Mouse (Mus musculus) neural tube, embryonic 11.5 days (tissue): Measurements from ENCODE around the gene Pde4d. TPM values are rescaled to one million over a fixed set of nuclear protein-coding genes. Genes with fewer than 3 reads are reported as not detected.

Source experiments
- ATAC-seq: fragments of 200-750 bp; cut with Nextera tagmentation; 2 replicates; pipeline ENCODE4 v1.8.0; 2017; ENCODE audit warnings: moderate number of reproducible peaks, mild to moderate bottlenecking, moderate TSS enrichment, moderate library complexity; ENCODE audit not compliant: insufficient read depth, low FRiP score, low TSS enrichment
- DNase-seq: peaks from one replicate; pipeline ENCODE4 v3.0.0-alpha.2; 2015; ENCODE audit warnings: low spot score
- H3K27ac ChIP-seq: fragments of 300-500 bp; sonication (generic); 2 replicates; pipeline ENCODE4 v1.5.1; 2014; ENCODE audit warnings: low read depth, mild to moderate bottlenecking, low read length
- H3K27me3 ChIP-seq: fragments of 300-500 bp; sonication (generic); 2 replicates; pipeline ENCODE4 v1.6.1; 2014; ENCODE audit warnings: mild to moderate bottlenecking, low read length, mixed read lengths; ENCODE audit not compliant: control insufficient read depth, insufficient read depth
- H3K36me3 ChIP-seq: fragments of 300-500 bp; sonication (generic); 2 replicates; pipeline ENCODE4 v1.6.1; 2014; ENCODE audit warnings: mild to moderate bottlenecking, low read length, moderate library complexity, mixed read lengths; ENCODE audit not compliant: control insufficient read depth, insufficient read depth
- H3K4me1 ChIP-seq: fragments of 300-500 bp; sonication (generic); 2 replicates; pipeline ENCODE4 v1.6.1; 2014; ENCODE audit warnings: low read length, mixed read lengths; ENCODE audit not compliant: control insufficient read depth, insufficient read depth
- H3K4me2 ChIP-seq: fragments of 300-500 bp; sonication (generic); 2 replicates; pipeline ENCODE4 v1.6.1; 2014; ENCODE audit warnings: low read depth, mild to moderate bottlenecking, moderate library complexity
- H3K4me3 ChIP-seq: fragments of 300-500 bp; sonication (generic); 2 replicates; pipeline ENCODE4 v1.5.1; 2014; ENCODE audit warnings: low read depth, low read length
- H3K9ac ChIP-seq: fragments of 300-500 bp; sonication (generic); 2 replicates; pipeline ENCODE4 v1.6.1; 2014; ENCODE audit warnings: mild to moderate bottlenecking, low read length
- H3K9me3 ChIP-seq: fragments of 300-500 bp; sonication (generic); 2 replicates; pipeline ENCODE4 v1.6.1; 2016; ENCODE audit warnings: low read length; ENCODE audit not compliant: control insufficient read depth
- WGBS: fragments of 180-500 bp; shearing (Covaris S2); extraction: QIAGEN DNeasy Blood & Tissue Kit; methylation state at CpG from one replicate; pipeline ENCODE4 v1.1.7; 2014; 5-methylcytosine and 5-hydroxymethylcytosine counted together
- polyA plus RNA-seq: library from polyadenylated mRNA; unstranded; fragments of >200 nt; fragmentation: Nextera tagmentation; extraction: Ambion mirVana; gene quantifications from 2 replicates; pipeline ENCODE4 v1.2.1, GENCODE M21; 2014

Gene Pde4d
- polyA plus RNA-seq, 1 experiment from 2014 or later: 11.1 TPM

DNA sequence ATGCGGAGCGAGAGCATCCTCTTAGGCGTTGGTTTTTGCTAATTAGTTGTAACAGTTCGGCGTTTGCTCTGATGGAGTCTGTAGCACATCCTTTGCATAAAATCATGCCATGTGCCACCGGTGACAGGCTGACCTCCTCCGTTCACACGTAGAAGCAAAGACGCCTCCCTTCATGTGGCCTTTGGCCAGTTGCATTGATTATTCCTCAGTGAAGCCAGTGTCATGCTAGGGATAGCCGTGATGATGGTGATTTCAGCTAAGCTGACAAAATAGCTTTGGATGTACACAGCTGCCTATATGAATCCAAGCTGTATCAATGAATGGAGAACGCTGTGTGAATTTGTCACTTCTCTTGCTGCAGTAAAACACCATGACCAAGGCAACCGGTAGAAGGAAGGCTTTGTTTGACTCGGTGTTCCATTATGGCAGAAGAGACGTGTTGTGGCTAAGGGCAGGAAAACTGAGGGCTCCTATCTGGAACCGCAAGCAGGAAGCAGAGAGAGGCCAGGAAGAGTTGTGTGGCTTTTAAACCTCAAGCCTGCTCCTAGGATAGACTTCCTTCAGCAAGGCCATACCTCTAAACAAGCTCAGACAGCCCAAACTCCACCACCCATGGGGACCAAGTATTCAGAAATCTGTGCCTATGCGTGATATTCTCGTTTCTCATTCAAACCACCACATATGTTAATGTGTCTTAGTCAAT lies 1471.7 kb downstream of the Pde4d start:
- Histone ChIP-seq H3K4me1 (no peaks in the 10 kb centered on the region), H3K4me2 (no peak overlapping the region), H3K9me3 (no peaks in the 10 kb centered on the region), H3K27ac (no peak overlapping the region), H3K9ac (no peak overlapping the region), H3K4me3 (no peak overlapping the region), H3K27me3 (no peaks in the 10 kb centered on the region), H3K36me3 (no peaks in the 10 kb centered on the region)
- DNase-seq (no peak), ATAC-seq (no peak)
- WGBS: 87% methylated on average over 17 of the region's 17 CpGs

DNA sequence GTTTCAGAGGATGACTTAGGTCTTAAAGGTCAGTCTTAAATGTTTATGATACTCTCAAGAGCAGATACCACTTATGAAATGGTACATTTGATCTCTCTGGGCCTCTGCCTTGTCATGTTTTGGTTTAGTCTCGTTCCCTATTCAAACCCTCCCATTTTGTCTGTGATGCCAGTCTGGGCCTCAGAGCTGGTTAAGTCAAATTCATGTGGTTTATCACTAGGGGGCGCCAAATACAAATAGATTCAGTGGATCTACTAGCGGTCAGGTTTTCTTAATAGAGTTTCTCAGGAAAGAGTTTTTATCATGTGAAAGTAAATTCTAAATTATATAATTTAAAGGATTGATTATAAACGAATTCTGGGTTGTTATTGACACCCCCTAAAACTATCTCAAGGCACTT lies 1472.5 kb downstream of the Pde4d start:
- ATAC-seq: no peak
- no peak overlapping the region for H3K4me3 ChIP-seq
- DNase-seq: peak; percentile 44
- H3K36me3 ChIP-seq: no peaks in the 10 kb centered on the region
- H3K4me2 ChIP-seq: no peak overlapping the region
- H3K27ac ChIP-seq: no peak overlapping the region
- no peaks in the 10 kb centered on the region for H3K9me3 ChIP-seq
- no peaks in the 10 kb centered on the region for H3K4me1 ChIP-seq
- WGBS: 6% methylated on average over 4 of the region's 4 CpGs
- no peak overlapping the region for H3K9ac ChIP-seq
- no peaks in the 10 kb centered on the region for H3K27me3 ChIP-seq

- no peaks in the 10 kb centered on the region for H3K4me1 ChIP-seq
- no peak overlapping the region for H3K4me2 ChIP-seq
- ATAC-seq (no peak), DNase-seq (no peak)
- H3K4me3 ChIP-seq: no peak overlapping the region
- WGBS: 79% methylated on average over 12 of the region's 12 CpGs
- no peaks in the 10 kb centered on the region for H3K9me3 ChIP-seq
- no peak overlapping the region for H3K9ac ChIP-seq
- no peaks in the 10 kb centered on the region for H3K27me3 ChIP-seq
- H3K36me3 ChIP-seq: no peaks in the 10 kb centered on the region
- no peak overlapping the region for H3K27ac ChIP-seq
Observed at GRCm38 (mm10) chr13:109922782-109923181, 1473.0 kb downstream of the Pde4d start.

GRCm38 (mm10) chr13:109924771-109925170 lies 1475.0 kb downstream of the Pde4d start:
- H3K4me2 ChIP-seq: no peak overlapping the region
- no peak overlapping the region for H3K9ac ChIP-seq
- no peaks in the 10 kb centered on the region for H3K4me1 ChIP-seq
- no peak for DNase-seq
- no peaks in the 10 kb centered on the region for H3K9me3 ChIP-seq
- H3K27ac ChIP-seq: no peak overlapping the region
- no peaks in the 10 kb centered on the region for H3K27me3 ChIP-seq
- no peaks in the 10 kb centered on the region for H3K36me3 ChIP-seq
- H3K4me3 ChIP-seq: no peak overlapping the region
- no peak for ATAC-seq
- WGBS: 93% methylated on average over 15 of the region's 15 CpGs

GRCm38 (mm10) chr13:109926277-109926920 lies 1476.7 kb downstream of the Pde4d start:
- peak; percentile 94 for ATAC-seq
- 38% methylated on average over 15 of the region's 15 CpGs for WGBS
- Histone ChIP-seq H3K36me3 (no peaks in the 10 kb centered on the region), H3K9ac (no peak overlapping the region), H3K4me1 (no peaks in the 10 kb centered on the region), H3K4me3 (no peak overlapping the region), H3K27ac (no peak overlapping the region), H3K27me3 (no peaks in the 10 kb centered on the region), H3K4me2 (peak overlapping the region; percentile 11; the same call in 1 of the 2 replicates), H3K9me3 (no peaks in the 10 kb centered on the region)
- peak; percentile 71 for DNase-seq

DNA sequence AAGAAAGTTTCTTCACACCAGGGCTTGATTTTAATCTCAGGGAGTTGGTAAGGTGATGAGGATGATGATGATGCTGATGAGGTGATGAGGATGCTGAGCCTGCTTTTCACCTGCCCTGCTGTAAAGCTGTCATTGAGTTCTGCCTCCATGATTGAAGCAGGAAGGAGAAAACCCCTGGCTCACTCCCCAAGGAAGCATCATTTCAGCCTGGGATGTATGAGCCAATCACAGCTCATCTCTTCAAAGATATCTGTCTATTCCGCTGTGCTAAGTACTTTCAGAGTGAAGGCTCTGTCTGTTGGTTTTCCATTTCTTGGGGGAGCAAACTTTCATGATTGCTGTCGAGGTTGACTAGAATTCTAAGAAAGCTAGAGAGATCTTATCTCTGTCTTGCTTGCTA lies 1478.0 kb downstream of the Pde4d start:
- no peak overlapping the region for H3K4me2 ChIP-seq
- no peaks in the 10 kb centered on the region for H3K27me3 ChIP-seq
- 78% methylated on average over 2 of the region's 2 CpGs for WGBS
- H3K4me1 ChIP-seq: no peaks in the 10 kb centered on the region
- H3K27ac ChIP-seq: no peak overlapping the region
- ATAC-seq: no peak
- no peak for DNase-seq
- no peak overlapping the region for H3K9ac ChIP-seq
- H3K36me3 ChIP-seq: no peaks in the 10 kb centered on the region
- H3K4me3 ChIP-seq: no peak overlapping the region
- H3K9me3 ChIP-seq: no peaks in the 10 kb centered on the region

DNA sequence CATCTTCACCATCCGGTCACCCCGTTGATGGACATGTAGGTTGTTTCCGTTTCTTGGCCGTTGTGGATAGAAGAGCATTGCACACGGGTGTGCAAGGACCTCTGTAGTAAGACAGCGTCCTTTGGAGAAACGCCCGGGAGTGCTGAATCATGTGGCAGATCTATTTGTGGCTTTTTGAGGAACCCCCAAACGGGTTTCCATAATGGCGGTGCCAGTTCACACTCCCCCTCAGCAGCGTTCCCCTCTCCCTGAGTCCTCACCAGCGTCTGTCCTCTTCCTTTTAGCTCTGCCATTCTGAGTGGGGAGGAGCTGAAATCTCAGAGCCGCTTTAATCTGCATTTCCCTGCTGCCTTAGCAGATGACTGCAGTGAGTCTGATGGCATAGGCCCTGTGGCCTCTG lies 1482.9 kb downstream of the Pde4d start:
- Histone ChIP-seq H3K27ac (no peak overlapping the region), H3K4me1 (no peaks in the 10 kb centered on the region), H3K9me3 (no peaks in the 10 kb centered on the region), H3K4me2 (no peak overlapping the region), H3K9ac (no peak overlapping the region), H3K27me3 (no peaks in the 10 kb centered on the region), H3K4me3 (no peak overlapping the region), H3K36me3 (no peaks in the 10 kb centered on the region)
- 95% methylated on average over 13 of the region's 13 CpGs for WGBS
- DNase-seq: no peak
- no peak for ATAC-seq

DNA sequence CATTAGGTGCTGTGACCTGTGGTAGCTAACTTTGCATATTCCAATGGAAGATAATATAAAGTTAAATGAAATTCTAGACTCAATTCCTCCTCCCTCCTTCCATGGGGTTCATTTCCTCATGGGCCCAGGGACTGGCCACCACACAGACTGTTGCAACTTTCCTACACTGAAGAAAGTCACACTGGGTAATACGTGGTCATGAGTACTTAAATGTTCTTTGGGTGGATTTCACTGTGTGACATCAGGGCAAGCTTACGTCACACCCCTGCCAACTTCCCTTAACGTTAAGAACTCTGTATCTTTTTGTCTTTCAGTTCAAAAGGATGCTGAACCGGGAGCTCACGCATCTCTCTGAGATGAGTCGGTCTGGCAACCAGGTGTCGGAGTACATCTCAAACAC lies 1483.8 kb downstream of the Pde4d start:
- no peaks in the 10 kb centered on the region for H3K27me3 ChIP-seq
- H3K27ac ChIP-seq: no peak overlapping the region
- no peak overlapping the region for H3K4me2 ChIP-seq
- no peaks in the 10 kb centered on the region for H3K9me3 ChIP-seq
- DNase-seq (no peak), ATAC-seq (no peak)
- H3K9ac ChIP-seq: no peak overlapping the region
- no peaks in the 10 kb centered on the region for H3K4me1 ChIP-seq
- H3K36me3 ChIP-seq: no peaks in the 10 kb centered on the region
- no peak overlapping the region for H3K4me3 ChIP-seq
- 93% methylated on average over 7 of the region's 7 CpGs for WGBS

GRCm38 (mm10) chr13:109936866-109937265 lies 1487.1 kb downstream of the Pde4d start:
- Histone ChIP-seq H3K27me3 (no peaks in the 10 kb centered on the region), H3K4me2 (no peak overlapping the region), H3K9me3 (no peaks in the 10 kb centered on the region), H3K4me3 (no peak overlapping the region), H3K36me3 (no peaks in the 10 kb centered on the region), H3K27ac (no peak overlapping the region), H3K9ac (no peak overlapping the region), H3K4me1 (no peaks in the 10 kb centered on the region)
- no peak for DNase-seq
- ATAC-seq: no peak
- 88% methylated on average over 5 of the region's 5 CpGs for WGBS
